Mouse (Mus musculus) liver, embryonic 14.5 days (tissue): ENCODE data around the gene Zgpat. TPM values are rescaled to one million over a fixed set of nuclear protein-coding genes. Genes with fewer than 3 reads are reported as not detected.

Experiments used
- ATAC-seq: fragments of 200-750 bp; cut with Nextera tagmentation; 2 replicates; pipeline ENCODE4 v1.8.0; 2017; ENCODE audit warnings: moderate number of reproducible peaks, mild to moderate bottlenecking, moderate library complexity; ENCODE audit not compliant: insufficient read depth
- DNase-seq, 3 experiments: peaks; one replicate each; pipeline ENCODE4 v3.0.0-alpha.2; 2012 to 2013; ENCODE audit warnings: low read depth in 3 of 3, low spot score in 3 of 3
- H3K27ac ChIP-seq: fragments of 300-500 bp; sonication (generic); 2 replicates; pipeline ENCODE4 v1.5.1; 2014; ENCODE audit warnings: moderate library complexity, mild to moderate bottlenecking, control low read depth, inconsistent platforms
- H3K27me3 ChIP-seq: fragments of 300-500 bp; sonication (generic); 2 replicates; pipeline ENCODE4 v1.6.1; 2014; ENCODE audit warnings: mild to moderate bottlenecking, low read length, moderate library complexity; ENCODE audit not compliant: control insufficient read depth, insufficient read depth
- H3K36me3 ChIP-seq: fragments of 300-500 bp; sonication (generic); replicated peaks from 2 replicates; pipeline ENCODE4 v1.6.1; 2014; ENCODE audit warnings: low read depth; ENCODE audit not compliant: control insufficient read depth, insufficient read depth
- H3K4me1 ChIP-seq, 2 experiments: fragments of 200-500 bp in 1 of 2; fragments of 300-500 bp in 1 of 2; sonication (generic) in 1 of 2; replicated peaks; 2 replicates each; pipeline ENCODE4 v1.6.1; 2012 to 2014; ENCODE audit warnings: antibody characterized with exemption in 1 of 2, inconsistent platforms in 1 of 2, low read length in 1 of 2; ENCODE audit not compliant: control insufficient read depth in 2 of 2, insufficient read depth in 2 of 2
- H3K4me2 ChIP-seq: fragments of 300-500 bp; sonication (generic); 2 replicates; pipeline ENCODE4 v1.6.1; 2014; ENCODE audit warnings: low read depth, mild to moderate bottlenecking, control low read depth, moderate library complexity
- H3K4me3 ChIP-seq, 2 experiments: fragments of 200-500 bp in 1 of 2; fragments of 300-500 bp in 1 of 2; sonication (generic) in 1 of 2; 2 replicates each; pipeline ENCODE4 v1.5.1; 2012 to 2014; ENCODE audit warnings: low read depth in 2 of 2, low read length in 2 of 2, mild to moderate bottlenecking in 2 of 2, control low read depth in 1 of 2, inconsistent platforms in 1 of 2, moderate library complexity in 1 of 2; ENCODE audit not compliant: insufficient read depth in 1 of 2
- H3K9ac ChIP-seq: fragments of 300-500 bp; sonication (generic); replicated peaks from 2 replicates; pipeline ENCODE4 v1.6.1; 2014; ENCODE audit warnings: mild to moderate bottlenecking, control low read depth, moderate library complexity
- H3K9me3 ChIP-seq: fragments of 300-500 bp; sonication (generic); 2 replicates; pipeline ENCODE4 v1.6.1; 2016; ENCODE audit warnings: low read length, mixed read lengths; ENCODE audit not compliant: control insufficient read depth
- CTCF ChIP-seq: IDR thresholded peaks from 2 replicates; pipeline ENCODE4 v1.5.1; 2016; ENCODE audit warnings: antibody characterized with exemption, low read depth, control low read depth
- EP300 ChIP-seq: IDR thresholded peaks from 2 replicates; pipeline ENCODE4 v1.6.1; 2016; ENCODE audit warnings: antibody characterized with exemption, low read depth
- WGBS: fragments of 180-500 bp; shearing (Covaris S2); extraction: QIAGEN DNeasy Blood & Tissue Kit; methylation state at CpG from one replicate; pipeline ENCODE4 v1.1.7; 2014; ENCODE audit not compliant: insufficient replicate concordance; 5-methylcytosine and 5-hydroxymethylcytosine counted together
- polyA plus RNA-seq, 2 experiments: library from polyadenylated mRNA; depleted of rRNA in 1 of 2; stranded (reverse) in 1 of 2; unstranded in 1 of 2; fragments of >200 nt; fragmentation: Nextera tagmentation in 1 of 2; extraction: Ambion mirVana in 1 of 2; gene quantifications; 2 replicates each; pipeline versions ENCODE4 v1.2.1 to v1.2.3; 2012 to 2014

The Zgpat gene
- polyA plus RNA-seq, 2 experiments: 8.4 to 8.8 TPM

DNA sequence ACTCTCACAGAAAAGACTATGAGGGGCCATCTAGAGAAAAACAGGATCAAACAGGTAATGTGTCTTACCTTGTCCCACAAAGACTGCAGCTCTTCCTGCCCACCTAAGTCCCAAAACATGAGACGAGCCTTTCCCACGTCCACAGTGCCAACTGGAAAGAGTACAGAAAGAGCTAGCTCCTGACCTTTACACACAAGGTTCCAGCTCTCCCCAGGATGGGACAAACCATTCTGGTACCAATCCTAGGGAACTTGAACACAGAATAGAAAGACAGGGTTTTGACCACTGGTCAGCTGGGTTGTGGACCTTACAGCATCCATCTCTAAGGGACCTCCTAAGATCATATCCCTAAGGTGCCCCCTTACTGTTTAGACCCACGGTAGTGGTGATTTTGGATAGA is 782 bp upstream of the Zgpat start:
- Histone ChIP-seq H3K27ac (no peak overlapping the region), H3K4me1 (peaks cover 8 to 22% of the 10 kb centered on the region in 2 experiments), H3K9me3 (no peaks in the 10 kb centered on the region), H3K4me2 (peak overlapping the region; percentile 78), H3K4me3 (peak overlapping the region; percentile 87 to 97), H3K36me3 (peaks cover 10% of the 10 kb centered on the region), H3K27me3 (no peaks in the 10 kb centered on the region), H3K9ac (peak overlapping the region; percentile 92; the same call in 1 of the 2 replicates)
- ATAC-seq (no peak), DNase-seq (no peak)
- TF ChIP-seq EP300 (no peak), CTCF (no peak)
- WGBS: 65% methylated on average over 3 of the region's 3 CpGs

DNA sequence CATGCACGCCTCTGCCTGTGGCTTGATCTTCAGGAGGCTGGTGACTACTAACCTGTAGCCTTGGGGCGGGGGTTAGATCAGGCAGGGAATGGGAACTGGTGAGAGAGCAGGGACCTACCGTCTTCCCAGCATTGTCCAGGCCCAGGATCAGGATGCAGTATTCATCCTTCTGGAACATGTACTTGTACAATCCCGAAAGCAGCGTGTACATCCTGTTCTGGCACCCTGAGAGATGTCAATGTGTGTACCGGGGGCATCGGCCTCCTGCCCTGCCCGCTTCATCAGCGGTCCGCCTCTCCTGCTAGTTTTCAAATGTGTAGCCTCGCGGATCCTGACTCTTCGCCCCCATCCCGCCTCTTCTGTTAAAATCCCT is 255 bp upstream of the Zgpat start:
- Histone ChIP-seq H3K9me3 (no peaks in the 10 kb centered on the region), H3K4me1 (peaks cover 8 to 22% of the 10 kb centered on the region in 2 experiments), H3K9ac (peak overlapping the region; percentile 92), H3K27ac (no peak overlapping the region), H3K36me3 (peaks cover 7% of the 10 kb centered on the region), H3K4me3 (peak overlapping the region; percentile 87 to 97), H3K27me3 (no peaks in the 10 kb centered on the region), H3K4me2 (peak overlapping the region; percentile 78)
- DNase-seq (no peak), ATAC-seq (no peak)
- TF ChIP-seq EP300: no peak
- TF ChIP-seq CTCF: no peak
- 5% methylated on average over 14 of the region's 14 CpGs for WGBS

DNA sequence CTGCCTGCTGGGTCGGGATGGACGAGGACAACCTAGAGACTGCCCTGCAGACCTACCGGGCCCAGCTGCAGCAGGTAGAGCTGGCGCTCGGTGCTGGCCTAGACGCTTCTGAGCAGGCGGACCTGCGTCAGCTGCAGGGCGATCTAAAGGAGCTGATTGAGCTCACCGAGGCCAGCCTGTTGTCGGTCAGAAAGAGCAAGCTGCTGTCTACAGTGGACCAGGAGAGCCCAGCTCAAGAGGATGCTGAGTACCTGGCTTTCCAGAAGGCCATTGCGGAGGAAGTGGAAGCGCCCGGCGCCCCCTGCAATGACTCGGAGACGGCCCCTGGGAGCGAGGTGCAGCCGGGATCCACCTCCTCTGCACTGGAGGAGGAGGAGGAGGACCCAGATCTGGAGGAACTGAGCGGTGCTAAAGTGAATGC is 937 bp downstream of the Zgpat start:
- H3K4me2 ChIP-seq: peak overlapping the region; percentile 78
- 0% methylated on average over 20 of the region's 20 CpGs for WGBS
- H3K4me3 ChIP-seq: peak overlapping the region; percentile 87 to 97
- ATAC-seq: peak; percentile 69
- peak overlapping the region; percentile 92 for H3K9ac ChIP-seq
- no peaks in the 10 kb centered on the region for H3K27me3 ChIP-seq
- DNase-seq: peak in 1 of 3 experiments; percentile 24
- TF ChIP-seq CTCF (no peak), EP300 (0 out of 2 replicates have a peak, but pooled peaks have one; percentile 9)
- no peaks in the 10 kb centered on the region for H3K9me3 ChIP-seq
- H3K36me3 ChIP-seq: peaks cover 9% of the 10 kb centered on the region
- H3K4me1 ChIP-seq: peaks cover 8 to 22% of the 10 kb centered on the region in 2 experiments
- peak overlapping the region; percentile 80 for H3K27ac ChIP-seq

DNA sequence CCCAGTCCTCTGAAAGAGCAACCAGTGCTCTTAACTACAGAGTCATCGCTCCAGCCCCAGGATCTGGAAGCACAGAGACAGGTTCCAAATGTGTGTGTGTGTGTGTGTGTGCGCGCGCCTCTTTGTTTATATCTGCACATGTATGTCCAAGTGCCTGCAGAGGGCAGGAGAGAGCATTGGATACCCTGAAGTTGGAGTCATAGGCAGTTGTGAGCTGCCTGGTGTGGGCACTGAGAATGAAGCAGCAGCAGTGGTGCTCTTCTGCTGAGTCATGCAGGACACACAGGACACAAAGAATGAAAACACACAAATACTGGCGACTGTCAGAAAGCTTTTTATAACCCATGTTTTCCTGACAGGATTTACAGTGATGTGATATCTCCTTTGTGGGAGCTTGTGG is 5.3 kb downstream of the Zgpat start:
- ATAC-seq (no peak), DNase-seq (no peak)
- 85% methylated on average over 5 of the region's 5 CpGs for WGBS
- no peak for TF ChIP-seq EP300
- peak; percentile 45 for TF ChIP-seq CTCF
- Histone ChIP-seq H3K9me3 (no peaks in the 10 kb centered on the region), H3K4me1 (peaks cover 11 to 19% of the 10 kb centered on the region in 2 experiments), H3K4me3 (no peak overlapping the region), H3K27ac (no peak overlapping the region), H3K4me2 (no peak overlapping the region), H3K36me3 (peaks cover 4% of the 10 kb centered on the region), H3K9ac (no peak overlapping the region), H3K27me3 (no peaks in the 10 kb centered on the region)

DNA sequence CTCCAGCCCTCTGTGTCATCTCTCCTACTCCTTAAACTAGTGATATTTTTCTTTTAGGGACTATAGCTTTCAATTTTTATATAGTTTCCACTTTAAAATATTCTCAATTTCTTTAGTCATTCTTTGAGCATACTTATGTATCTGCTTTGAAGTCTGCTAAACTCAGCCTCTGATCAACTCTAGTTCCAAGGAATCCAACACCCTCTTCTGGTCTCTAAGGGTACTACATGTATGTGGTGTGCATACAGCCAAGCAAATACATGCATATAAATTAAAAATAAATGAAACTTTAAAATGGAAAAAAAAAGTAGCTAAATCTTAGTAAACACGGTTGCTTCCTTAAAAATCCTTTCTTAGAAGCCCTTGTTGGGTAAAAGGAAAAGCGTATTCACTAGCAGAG is 11.1 kb downstream of the Zgpat start:
- Histone ChIP-seq H3K4me1 (peaks cover 3 to 6% of the 10 kb centered on the region in 2 experiments; a peak in 3 of 4 replicates), H3K27ac (no peak overlapping the region), H3K36me3 (peaks cover 20% of the 10 kb centered on the region), H3K4me3 (no peak overlapping the region), H3K9ac (no peak overlapping the region), H3K4me2 (no peak overlapping the region), H3K9me3 (no peaks in the 10 kb centered on the region), H3K27me3 (no peaks in the 10 kb centered on the region)
- TF ChIP-seq EP300: no peak
- peak; percentile 57; the same call in 1 of the 2 replicates for TF ChIP-seq CTCF
- WGBS: 75% methylated on average over 2 of the region's 2 CpGs
- ATAC-seq (no peak), DNase-seq (peak in 1 of 3 experiments; percentile 38)
